Mouse (Mus musculus) forebrain, embryonic 15.5 days (tissue): ENCODE measurements around the gene Chrna10. TPM values are rescaled to one million over a fixed set of nuclear protein-coding genes. Genes with fewer than 3 reads are reported as not detected.

Experiments used
- ATAC-seq: fragments of 200-750 bp; cut with Nextera tagmentation; replicated peaks from 2 replicates; pipeline ENCODE4 v1.8.0; 2017; ENCODE audit warnings: mild to moderate bottlenecking, moderate TSS enrichment, moderate library complexity
- H3K27ac ChIP-seq: fragments of 300-500 bp; sonication (generic); replicated peaks from 2 replicates; pipeline ENCODE4 v1.5.1; 2015; ENCODE audit warnings: mild to moderate bottlenecking, inconsistent platforms
- H3K27me3 ChIP-seq: fragments of 300-500 bp; sonication (generic); 2 replicates; pipeline ENCODE4 v1.6.1; 2015; ENCODE audit warnings: inconsistent platforms
- H3K36me3 ChIP-seq: fragments of 300-500 bp; sonication (generic); 2 replicates; pipeline ENCODE4 v1.6.1; 2015; ENCODE audit warnings: mild to moderate bottlenecking, inconsistent platforms
- H3K4me1 ChIP-seq: fragments of 300-500 bp; sonication (generic); 2 replicates; pipeline ENCODE4 v1.6.1; 2015; ENCODE audit warnings: inconsistent platforms
- H3K4me2 ChIP-seq: fragments of 300-500 bp; sonication (generic); replicated peaks from 2 replicates; pipeline ENCODE4 v1.6.1; 2015; ENCODE audit warnings: mild to moderate bottlenecking, inconsistent platforms
- H3K4me3 ChIP-seq: fragments of 300-500 bp; sonication (generic); 2 replicates; pipeline ENCODE4 v1.5.1; 2015; ENCODE audit warnings: mild to moderate bottlenecking, inconsistent platforms
- H3K9ac ChIP-seq: fragments of 300-500 bp; sonication (generic); replicated peaks from 2 replicates; pipeline ENCODE4 v1.6.1; 2015; ENCODE audit warnings: mild to moderate bottlenecking, inconsistent platforms
- H3K9me3 ChIP-seq: fragments of 300-500 bp; sonication (generic); 2 replicates; pipeline ENCODE4 v1.6.1; 2016; ENCODE audit warnings: inconsistent platforms
- WGBS: fragments of 180-500 bp; shearing (Covaris S2); methylation state at CpG from one replicate; pipeline ENCODE4 v1.1.7; 2015; ENCODE audit warnings: mixed read lengths; 5-methylcytosine and 5-hydroxymethylcytosine counted together
- polyA plus RNA-seq: library from polyadenylated mRNA; unstranded; fragments of >200 nt; fragmentation: Nextera tagmentation; extraction: Ambion mirVana; gene quantifications from 2 replicates; pipeline ENCODE4 v1.2.1, GENCODE M21; 2015

Chrna10 gene
- polyA plus RNA-seq, result not detected in 2 replicates

DNA sequence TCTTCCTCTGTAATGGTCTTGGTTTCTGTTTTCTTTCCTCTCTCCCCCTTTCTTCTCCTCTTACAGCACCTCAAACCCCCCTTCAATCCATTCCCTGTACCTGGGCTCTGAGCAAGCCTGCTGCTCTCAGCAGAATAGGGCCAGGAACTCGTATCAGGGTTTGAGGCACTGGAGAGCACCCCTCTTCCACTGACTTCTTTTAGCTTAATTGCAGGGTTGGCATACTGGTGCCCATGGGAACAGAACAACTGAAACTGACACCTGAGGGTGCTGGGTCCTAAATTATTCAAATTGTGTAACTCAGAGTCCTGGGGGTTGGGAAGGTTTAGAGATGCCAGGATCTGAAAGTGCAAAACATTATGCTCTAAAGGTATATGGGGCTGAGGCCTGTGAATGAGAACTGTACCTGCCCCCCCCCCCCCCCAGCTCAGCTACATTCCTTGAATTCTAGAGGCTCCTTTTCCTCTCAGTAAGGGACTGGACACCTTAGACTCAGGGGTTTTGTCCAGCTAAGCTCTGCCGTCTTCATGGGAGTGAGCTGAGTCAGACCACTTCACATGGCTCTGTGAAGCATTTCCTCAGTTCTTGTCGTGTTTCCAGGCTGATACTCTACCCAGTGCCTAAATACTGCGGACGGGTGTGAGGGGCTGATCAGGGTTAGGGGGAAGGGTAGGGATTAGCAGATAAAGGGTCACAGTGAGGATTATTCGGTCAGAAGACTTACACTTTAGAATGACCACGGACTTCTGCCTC is at the start of gene Chrna10:
Gene Chrna10, minus strand, starts transcription at position 250 of the 753 bp plus-strand sequence.
- Histone ChIP-seq H3K9me3 (no peaks in the 10 kb centered on the region), H3K27ac (no peak within 1 kb of the TSS), H3K4me3 (no peak within 1 kb of the TSS), H3K9ac (no peak within 1 kb of the TSS), H3K4me2 (no peak within 1 kb of the TSS), H3K27me3 (no peaks in the 10 kb centered on the region), H3K4me1 (no peaks in the 10 kb centered on the region), H3K36me3 (peaks cover 39% of the 10 kb centered on the region)
- ATAC-seq, result no peak
- WGBS, result 47% methylated on average over 7 of the region's 7 CpGs

DNA sequence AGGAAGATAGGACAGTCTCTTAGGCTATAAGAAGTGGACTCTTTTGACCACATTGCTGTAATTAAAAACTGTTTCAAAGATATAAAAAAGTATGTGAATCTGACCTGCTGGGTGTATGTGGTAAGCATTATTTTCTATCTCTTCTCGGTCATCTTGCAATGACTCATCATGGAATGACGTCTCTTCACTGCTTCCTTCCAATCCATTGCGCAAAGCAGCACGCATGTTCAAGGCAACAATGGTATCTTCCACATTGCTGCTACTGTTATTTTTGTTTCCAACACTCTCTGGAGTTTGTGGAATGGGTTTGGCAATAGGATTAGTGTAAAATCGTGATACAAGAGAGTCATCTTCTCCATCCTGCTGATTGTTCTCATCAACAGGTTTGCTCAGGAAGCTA is 37.1 kb upstream of the Chrna10 start:
- H3K27ac ChIP-seq, result no peak overlapping the region

DNA sequence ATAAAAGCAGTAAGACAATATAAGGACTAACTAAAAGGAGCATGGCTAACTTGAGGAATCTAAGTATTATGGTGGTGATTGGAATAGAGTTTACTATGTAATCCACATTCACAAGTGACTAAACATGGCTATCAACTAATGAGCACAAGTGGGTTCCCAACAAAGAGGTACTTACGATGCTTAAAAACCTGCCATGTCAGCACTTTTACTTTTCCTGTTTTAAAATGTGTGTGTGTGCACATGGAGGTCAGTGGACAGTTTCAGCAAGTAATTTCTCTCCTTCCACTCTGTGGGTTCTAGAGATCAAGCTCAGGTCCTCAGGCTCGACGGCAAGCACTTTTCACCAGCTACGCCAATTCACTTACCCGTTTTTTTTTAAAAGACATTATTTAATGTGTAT is 21.3 kb upstream of the Chrna10 start:
- H3K4me3 ChIP-seq, result no peak overlapping the region
- H3K27me3 ChIP-seq, result no peaks in the 10 kb centered on the region
- no peak overlapping the region for H3K9ac ChIP-seq
- 98% methylated on average over 5 of the region's 5 CpGs for WGBS
- no peak for ATAC-seq
- H3K4me1 ChIP-seq, result no peaks in the 10 kb centered on the region
- H3K9me3 ChIP-seq, result no peaks in the 10 kb centered on the region
- H3K36me3 ChIP-seq, result peaks cover 76% of the 10 kb centered on the region
- H3K4me2 ChIP-seq, result no peak overlapping the region
- H3K27ac ChIP-seq, result no peak overlapping the region

More for the DNA sequence above, 37.1 kb upstream of the Chrna10 start:
- Histone ChIP-seq H3K9ac (no peak overlapping the region), H3K36me3 (peaks cover 71% of the 10 kb centered on the region), H3K4me2 (no peak overlapping the region), H3K4me1 (no peaks in the 10 kb centered on the region), H3K27me3 (no peaks in the 10 kb centered on the region), H3K9me3 (no peaks in the 10 kb centered on the region), H3K4me3 (no peak overlapping the region)
- ATAC-seq, result no peak
- 93% methylated on average over 5 of the region's 5 CpGs for whole genome bisulfite sequencing

DNA sequence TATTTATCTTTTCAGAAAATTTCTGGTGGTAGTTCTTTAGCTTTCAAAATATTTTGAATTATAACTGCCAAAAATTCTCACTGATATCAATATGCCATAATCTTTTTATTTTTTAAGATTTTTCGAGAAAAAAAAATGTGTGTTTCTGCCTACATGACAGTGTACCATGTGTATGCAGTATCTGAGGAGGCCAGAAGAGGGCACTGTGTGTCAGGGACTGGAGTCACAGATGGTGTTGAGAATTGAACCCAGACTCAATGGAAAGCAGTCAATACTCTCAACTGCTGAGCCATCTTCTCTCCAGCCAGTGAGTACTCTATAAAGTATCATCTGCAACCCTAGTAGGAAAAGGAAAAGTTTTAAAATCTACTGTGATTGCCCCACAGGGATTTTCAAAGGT is 20.8 kb upstream of the Chrna10 start:
- Histone ChIP-seq H3K27me3 (no peaks in the 10 kb centered on the region), H3K9ac (no peak overlapping the region), H3K27ac (no peak overlapping the region), H3K4me3 (no peak overlapping the region), H3K4me1 (no peaks in the 10 kb centered on the region), H3K4me2 (no peak overlapping the region), H3K9me3 (no peaks in the 10 kb centered on the region), H3K36me3 (peaks cover 78% of the 10 kb centered on the region)
- 87% methylated on average over 1 of the region's 1 CpGs for WGBS
- ATAC-seq, result no peak

DNA sequence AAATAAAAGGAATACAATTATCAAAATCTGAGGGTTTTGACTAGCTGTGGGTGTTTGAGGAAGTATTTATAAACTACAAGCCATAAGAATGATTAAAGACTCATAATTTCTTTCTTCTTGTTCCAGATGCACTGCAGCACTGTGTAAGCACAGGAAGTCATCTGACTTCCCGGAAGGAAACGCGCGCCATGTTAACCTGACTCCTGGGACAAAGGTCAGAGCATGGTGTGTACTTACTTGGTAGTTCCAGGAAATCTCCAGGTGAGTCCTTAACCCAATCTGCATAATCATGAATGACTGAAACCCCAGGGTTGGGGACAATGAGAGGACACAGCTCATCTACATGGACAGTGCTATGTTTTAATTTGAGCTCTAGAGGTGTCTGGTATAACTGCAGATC is 15.8 kb upstream of the Chrna10 start:
- ATAC-seq, result no peak
- Histone ChIP-seq H3K4me1 (no peaks in the 10 kb centered on the region), H3K4me2 (no peak overlapping the region), H3K36me3 (peaks cover 79% of the 10 kb centered on the region), H3K4me3 (no peak overlapping the region), H3K27ac (no peak overlapping the region), H3K9ac (no peak overlapping the region), H3K27me3 (no peaks in the 10 kb centered on the region), H3K9me3 (no peaks in the 10 kb centered on the region)
- 96% methylated on average over 4 of the region's 4 CpGs for WGBS

DNA sequence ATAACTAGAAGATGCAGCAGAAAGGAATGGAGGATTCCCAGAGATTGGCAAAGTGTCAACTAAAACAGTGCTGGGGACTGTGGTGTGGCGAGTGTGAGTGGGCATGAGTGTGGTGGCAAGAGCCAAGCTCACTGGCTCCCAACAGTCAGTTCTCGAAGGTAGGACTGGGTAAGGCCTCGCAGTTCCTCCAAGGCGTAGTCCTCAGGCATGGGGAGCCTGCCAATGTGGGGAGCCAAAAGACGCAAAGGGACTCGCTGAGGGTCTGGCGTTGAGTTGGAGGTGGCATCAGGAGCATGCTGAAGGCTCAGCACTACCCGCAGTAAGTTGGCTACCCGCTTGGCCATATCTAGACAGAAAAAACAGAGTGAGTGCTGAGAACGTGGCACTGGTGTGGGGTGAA is 3.7 kb upstream of the Chrna10 start:
- H3K4me3 ChIP-seq, result no peak overlapping the region
- 93% methylated on average over 10 of the region's 10 CpGs for WGBS
- H3K27me3 ChIP-seq, result no peaks in the 10 kb centered on the region
- no peak for ATAC-seq
- H3K27ac ChIP-seq, result no peak overlapping the region
- no peaks in the 10 kb centered on the region for H3K4me1 ChIP-seq
- no peaks in the 10 kb centered on the region for H3K9me3 ChIP-seq
- peaks cover 74% of the 10 kb centered on the region for H3K36me3 ChIP-seq
- H3K9ac ChIP-seq, result no peak overlapping the region
- no peak overlapping the region for H3K4me2 ChIP-seq

DNA sequence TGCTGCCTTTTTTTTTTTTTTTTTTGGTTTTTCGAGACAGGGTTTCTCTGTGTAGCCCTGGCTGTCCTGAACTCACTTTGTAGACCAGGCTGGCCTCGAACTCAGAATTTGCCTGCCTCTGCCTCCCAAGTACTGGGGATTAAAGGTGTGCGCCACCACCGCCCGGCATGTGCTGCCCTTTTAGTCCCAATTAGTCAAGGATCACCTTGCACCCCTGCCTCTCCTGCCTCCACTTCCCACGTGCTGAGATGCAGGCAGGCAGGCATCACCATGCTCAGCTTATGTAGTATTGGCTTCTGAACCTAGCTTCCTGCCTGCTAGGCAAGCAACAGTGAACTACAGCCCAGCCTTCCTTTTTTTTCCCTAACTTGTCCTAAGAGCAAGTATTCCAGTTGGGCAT is 754 bp upstream of the Chrna10 start:
- Histone ChIP-seq H3K27ac (no peak overlapping the region), H3K4me2 (no peak overlapping the region), H3K4me3 (no peak overlapping the region), H3K36me3 (peaks cover 45% of the 10 kb centered on the region), H3K9ac (no peak overlapping the region), H3K4me1 (no peaks in the 10 kb centered on the region), H3K9me3 (no peaks in the 10 kb centered on the region), H3K27me3 (no peaks in the 10 kb centered on the region)
- whole genome bisulfite sequencing, result 81% methylated on average over 6 of the region's 6 CpGs
- ATAC-seq, result no peak

DNA sequence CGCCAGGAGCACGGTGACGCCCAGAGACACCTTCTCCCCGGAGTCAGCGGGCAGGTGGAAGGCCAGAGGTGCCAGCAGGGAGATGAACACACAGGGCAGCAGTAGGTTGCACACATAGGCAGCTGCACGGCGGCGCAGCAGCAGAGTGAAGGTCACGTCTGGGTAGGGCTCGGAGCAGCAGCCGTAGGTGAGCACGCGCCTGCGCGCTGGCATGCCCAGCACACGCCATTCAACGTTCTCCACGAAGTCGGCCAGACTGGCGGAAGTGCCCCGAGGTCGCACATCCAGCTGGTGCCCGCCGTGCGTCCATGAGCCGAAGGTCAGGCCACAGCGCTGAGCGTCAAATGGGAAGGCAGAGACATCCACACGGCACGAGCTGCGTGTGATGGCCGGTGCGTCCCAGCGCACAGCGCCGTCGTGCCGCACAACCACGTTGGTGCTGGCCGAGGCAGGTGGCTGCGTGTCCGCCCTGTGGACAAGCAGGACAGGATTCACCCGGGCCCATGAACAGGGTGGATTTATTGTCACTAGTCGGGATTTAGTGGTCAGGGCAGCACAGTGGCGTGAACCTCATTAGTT is 3.4 kb downstream of the Chrna10 start:
- WGBS, result 87% methylated on average over 45 of the region's 45 CpGs
- Histone ChIP-seq H3K9ac (no peak overlapping the region), H3K4me3 (no peak overlapping the region)

DNA sequence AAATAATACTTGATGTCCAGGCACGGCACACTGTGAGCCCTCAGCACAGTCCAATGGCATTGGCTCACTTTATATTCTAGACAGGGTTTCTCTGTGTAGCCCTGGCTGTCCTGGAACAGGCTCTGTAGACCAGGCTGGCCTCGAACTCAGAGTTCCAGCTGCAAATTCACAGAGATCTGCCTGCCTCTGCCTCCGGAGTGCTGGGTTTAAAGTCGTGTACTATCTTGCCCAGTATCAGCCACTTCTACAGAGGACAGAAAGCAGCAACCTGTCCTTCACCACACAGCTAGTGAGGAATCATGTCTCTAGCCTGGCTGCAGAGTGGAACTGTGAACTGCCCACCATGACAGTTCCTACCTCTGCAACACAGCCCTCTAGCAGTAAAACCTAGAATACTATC is 6.9 kb downstream of the Chrna10 start:
- no peak overlapping the region for H3K27ac ChIP-seq
- H3K9me3 ChIP-seq, result no peaks in the 10 kb centered on the region
- H3K4me3 ChIP-seq, result no peak overlapping the region
- H3K4me1 ChIP-seq, result peaks cover 8% of the 10 kb centered on the region; the same call in 1 of the 2 replicates
- H3K27me3 ChIP-seq, result no peaks in the 10 kb centered on the region
- H3K4me2 ChIP-seq, result no peak overlapping the region
- no peaks in the 10 kb centered on the region for H3K36me3 ChIP-seq
- ATAC-seq, result no peak
- WGBS, result 87% methylated on average over 4 of the region's 4 CpGs
- H3K9ac ChIP-seq, result no peak overlapping the region

More for the DNA sequence above, 3.4 kb downstream of the Chrna10 start:
- ATAC-seq, result no peak
- no peak overlapping the region for H3K4me2 ChIP-seq
- H3K27me3 ChIP-seq, result no peaks in the 10 kb centered on the region
- H3K36me3 ChIP-seq, result peaks cover 4% of the 10 kb centered on the region
- no peaks in the 10 kb centered on the region for H3K4me1 ChIP-seq
- no peaks in the 10 kb centered on the region for H3K9me3 ChIP-seq
- no peak overlapping the region for H3K27ac ChIP-seq

DNA sequence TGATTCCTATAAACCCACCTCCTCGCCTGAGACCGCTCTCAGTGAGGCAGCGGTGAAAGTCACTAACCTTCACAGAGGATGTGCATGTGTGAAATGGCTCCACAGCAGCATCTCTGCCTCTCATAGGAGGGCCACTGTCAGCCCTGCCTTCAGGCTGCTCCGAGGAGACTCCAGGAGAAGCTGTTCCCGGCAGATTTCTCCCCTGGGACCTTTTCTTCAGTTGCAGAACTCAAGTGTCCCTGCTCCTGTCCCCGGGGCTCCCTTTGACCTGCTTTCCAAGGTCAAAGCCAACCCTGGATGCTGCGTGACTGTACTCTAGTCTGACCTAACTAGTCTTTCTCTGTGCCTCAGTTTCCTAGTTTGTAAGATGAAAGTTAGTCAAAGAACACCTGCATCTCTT is 7.5 kb downstream of the Chrna10 start, which contains the start of gene Art5:
Gene Art5, minus strand, starts transcription at position 319 of the 400 bp plus-strand sequence.
- no peak within 1 kb of the TSS for H3K27ac ChIP-seq
- WGBS, result 86% methylated on average over 7 of the region's 7 CpGs
- no peak within 1 kb of the TSS for H3K9ac ChIP-seq
- H3K9me3 ChIP-seq, result no peaks in the 10 kb centered on the region
- no peak within 1 kb of the TSS for H3K4me2 ChIP-seq
- H3K36me3 ChIP-seq, result no peaks in the 10 kb centered on the region
- ATAC-seq, result no peak
- peaks cover 8% of the 10 kb centered on the region; the same call in 1 of the 2 replicates for H3K4me1 ChIP-seq
- H3K4me3 ChIP-seq, result no peak within 1 kb of the TSS
- H3K27me3 ChIP-seq, result no peaks in the 10 kb centered on the region

DNA sequence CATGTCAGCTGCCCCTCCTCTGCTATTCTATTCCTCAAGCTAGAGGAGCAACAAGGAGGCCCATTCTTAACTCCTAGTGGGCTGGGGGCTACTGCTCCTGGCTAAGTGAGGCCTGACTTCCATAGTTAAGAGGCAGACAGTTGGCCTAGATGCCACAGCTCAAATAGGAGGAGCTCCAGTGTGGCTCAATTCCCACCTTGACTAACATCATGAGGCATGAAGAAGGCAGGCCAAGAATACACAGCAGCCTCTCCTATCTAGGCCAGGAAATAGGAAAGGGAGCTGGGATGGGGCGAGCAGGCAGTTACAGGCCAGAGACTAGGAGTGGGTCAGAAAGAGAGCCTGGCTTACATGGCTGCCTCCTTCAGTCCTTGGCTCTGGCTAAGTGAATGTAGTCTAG is 8.4 kb downstream of the Chrna10 start:
- no peaks in the 10 kb centered on the region for H3K9me3 ChIP-seq
- no peak overlapping the region for H3K27ac ChIP-seq
- WGBS, result 78% methylated on average over 1 of the region's 1 CpGs
- peaks cover 8% of the 10 kb centered on the region; the same call in 1 of the 2 replicates for H3K4me1 ChIP-seq
- no peak overlapping the region for H3K4me2 ChIP-seq
- H3K36me3 ChIP-seq, result no peaks in the 10 kb centered on the region
- no peaks in the 10 kb centered on the region for H3K27me3 ChIP-seq
- ATAC-seq, result no peak
- H3K4me3 ChIP-seq, result no peak overlapping the region
- no peak overlapping the region for H3K9ac ChIP-seq

DNA sequence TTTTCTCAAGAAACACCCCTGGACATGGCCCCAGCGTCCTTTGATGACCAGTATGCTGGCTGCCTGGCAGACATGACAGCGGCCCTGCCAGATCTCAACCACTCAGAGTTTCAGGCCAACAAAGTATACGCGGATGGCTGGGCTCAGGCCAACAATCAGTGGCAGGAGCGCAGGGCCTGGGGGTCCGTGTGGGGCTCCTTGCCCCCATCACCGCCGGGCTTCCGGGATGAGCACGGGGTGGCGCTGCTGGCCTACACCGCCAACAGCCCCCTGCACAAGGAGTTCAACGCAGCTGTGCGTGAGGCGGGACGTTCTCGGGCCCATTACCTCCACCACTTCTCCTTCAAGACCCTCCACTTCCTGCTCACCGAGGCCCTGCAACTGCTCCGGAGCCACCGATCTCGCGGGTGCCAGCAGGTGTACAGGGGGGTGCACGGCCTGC is 9.9 kb downstream of the Chrna10 start:
- Histone ChIP-seq H3K36me3 (no peaks in the 10 kb centered on the region), H3K4me2 (peak overlapping the region; percentile 42), H3K27ac (no peak overlapping the region), H3K4me3 (peak overlapping the region; percentile 21), H3K27me3 (no peaks in the 10 kb centered on the region), H3K9ac (no peak overlapping the region), H3K9me3 (no peaks in the 10 kb centered on the region), H3K4me1 (peaks cover 8% of the 10 kb centered on the region; the same call in 1 of the 2 replicates)
- 24% methylated on average over 23 of the region's 23 CpGs for WGBS
- ATAC-seq, result no peak
